Mouse (Mus musculus) kidney, postnatal 36 days (tissue): ENCODE data around the gene Olfr645.

Source experiments
- DNase-seq, 2 experiments: peaks; one replicate each; pipeline ENCODE4 v3.0.0; 2021 to 2022; ENCODE audit warnings: mixed read lengths in 2 of 2

Olfr645 gene

DNA sequence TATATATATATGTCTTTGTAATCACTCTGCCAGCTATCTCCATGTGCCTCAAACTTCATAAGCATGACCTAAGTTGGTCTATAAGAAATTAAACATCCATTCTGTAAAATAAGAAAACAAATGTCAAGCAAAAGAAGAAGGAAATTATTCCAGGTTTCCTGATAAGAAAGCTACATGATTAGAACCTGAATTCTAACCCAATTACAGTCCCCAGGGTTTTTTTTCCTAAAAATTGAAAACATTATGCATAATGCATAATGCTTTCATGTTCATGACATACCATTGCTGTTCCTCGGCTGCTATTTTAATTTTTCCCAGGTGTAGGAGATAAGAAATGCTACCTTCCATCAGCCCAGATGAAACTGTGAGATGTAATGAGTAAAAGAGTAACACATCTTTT, at the start of gene Olfr645:
Gene Olfr645 (minus strand): TSS at position 101 of the 400 bp plus-strand sequence.
- no peak for DNase-seq

DNA sequence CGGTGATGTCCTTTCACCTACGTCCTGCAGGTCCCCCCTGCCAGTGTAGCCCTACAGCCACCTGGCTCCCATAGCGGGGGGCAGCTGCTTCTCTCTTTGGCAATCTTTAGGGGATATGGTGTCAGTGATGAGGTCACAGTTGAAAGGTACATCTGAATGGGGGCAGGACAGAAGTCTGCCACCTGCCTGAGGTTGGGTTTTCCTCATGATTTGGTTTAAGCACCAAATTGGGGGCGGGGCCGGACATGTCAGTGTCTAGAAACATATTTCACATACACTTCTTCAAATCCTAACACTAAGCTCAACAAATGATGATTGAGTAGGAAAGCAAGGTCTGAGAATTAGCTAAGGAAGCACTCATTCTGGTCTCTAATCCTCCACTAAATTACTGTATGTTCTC, 44.5 kb upstream of the Olfr645 start, which contains the start of gene Ubqln5:
Gene Ubqln5 (minus strand): TSS at position 101 of the 400 bp plus-strand sequence.
- no peak for DNase-seq

DNA sequence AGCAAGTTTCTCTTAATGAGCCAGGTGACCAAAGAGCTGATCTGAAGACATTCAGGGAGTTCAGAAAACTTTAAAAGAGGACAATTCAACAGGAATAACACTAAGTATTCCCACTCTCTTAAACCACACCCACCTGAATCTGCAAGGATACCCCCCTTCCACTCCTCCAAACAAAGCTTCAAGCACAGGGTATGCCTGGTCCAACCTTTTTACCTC, 19.4 kb upstream of the Olfr645 start, which contains the start of gene Olfr646:
Gene Olfr646 (plus strand): TSS at position 117 of the 216 bp plus-strand sequence.
- no peak for DNase-seq

DNA sequence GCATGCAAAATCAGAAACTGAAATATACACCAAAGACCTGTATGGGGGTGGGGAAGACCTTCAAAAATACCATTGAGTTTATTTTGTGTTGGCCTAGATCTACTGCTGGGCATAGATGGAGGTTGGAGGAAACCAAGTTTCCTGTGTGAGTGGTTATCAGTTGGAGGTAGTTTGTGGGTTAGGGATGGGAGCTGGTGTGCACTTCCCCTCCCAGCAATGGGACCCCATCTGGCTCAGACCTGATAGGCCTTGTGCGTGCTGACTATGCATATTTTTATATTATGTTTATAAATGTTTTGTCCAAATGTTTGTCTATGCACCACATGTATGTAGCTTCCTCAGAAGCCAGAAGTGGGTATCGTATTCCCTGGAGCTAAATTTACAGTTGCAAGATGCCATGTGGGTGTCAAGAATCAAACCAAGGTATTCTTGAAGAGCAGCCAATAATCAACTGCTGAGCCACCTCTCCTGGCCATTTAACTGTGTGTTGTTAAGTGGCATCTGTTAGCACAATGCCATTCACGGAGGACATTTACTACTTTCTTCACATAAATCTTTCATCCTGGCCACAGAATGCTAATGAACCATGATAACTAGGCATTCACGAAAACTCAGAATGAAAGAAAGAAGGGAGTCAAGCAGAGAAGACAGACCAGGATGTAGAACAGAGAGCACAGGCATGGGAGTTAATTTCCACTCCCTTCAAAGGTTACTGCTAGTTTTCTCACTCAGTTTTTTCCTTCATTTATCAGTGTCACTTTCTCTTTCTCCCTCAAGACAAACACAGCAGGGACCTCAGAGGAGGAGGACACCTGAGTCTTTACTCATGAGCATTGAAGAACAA, 18.9 kb upstream of the Olfr645 start:
- DNase-seq, result no peak

DNA sequence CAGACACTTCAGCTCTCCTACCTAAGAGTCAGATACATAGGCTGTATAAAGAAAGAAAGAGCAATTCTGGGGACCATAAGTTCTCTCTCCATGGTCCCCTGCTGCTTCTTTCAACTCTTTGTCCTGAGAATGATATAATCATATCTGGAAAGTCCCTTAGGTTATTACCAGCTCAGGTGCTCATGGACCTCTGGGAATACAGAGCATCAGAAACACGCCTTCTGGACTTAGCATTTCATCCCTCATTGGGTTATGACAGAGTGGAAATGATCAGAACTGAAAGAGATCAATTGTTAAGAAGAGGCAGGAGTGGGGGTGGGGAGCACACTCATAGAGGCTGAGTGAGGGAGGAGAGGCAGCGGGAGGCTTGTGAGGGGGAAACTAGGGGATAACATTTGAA, 13.5 kb downstream of the Olfr645 start, which contains the start of gene Olfr644:
Gene Olfr644 (minus strand): TSS at position 101 of the 400 bp plus-strand sequence.
- DNase-seq, result no peak

DNA sequence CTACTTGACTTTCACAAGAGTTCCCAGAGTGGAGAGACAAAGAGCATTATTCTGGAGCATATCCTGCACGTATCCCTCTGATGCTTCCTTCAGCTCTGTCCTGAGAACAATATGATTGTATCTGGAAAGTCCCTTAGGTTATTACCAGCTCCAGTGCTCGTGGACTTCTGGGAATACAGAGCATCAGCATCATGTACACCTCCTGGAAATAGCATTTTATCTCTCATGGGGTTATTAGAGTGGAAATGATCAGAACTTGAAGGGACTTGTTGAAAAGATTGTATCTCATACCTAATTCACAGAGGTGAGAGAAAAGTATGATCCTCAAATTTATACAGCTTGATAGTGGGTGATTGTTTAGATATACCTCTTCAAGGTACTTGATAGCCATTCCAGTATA, 23.9 kb downstream of the Olfr645 start, which contains the start of gene 4930516K23Rik:
Gene 4930516K23Rik (minus strand): TSS at position 101 of the 400 bp plus-strand sequence.
- DNase-seq, result no peak

DNA sequence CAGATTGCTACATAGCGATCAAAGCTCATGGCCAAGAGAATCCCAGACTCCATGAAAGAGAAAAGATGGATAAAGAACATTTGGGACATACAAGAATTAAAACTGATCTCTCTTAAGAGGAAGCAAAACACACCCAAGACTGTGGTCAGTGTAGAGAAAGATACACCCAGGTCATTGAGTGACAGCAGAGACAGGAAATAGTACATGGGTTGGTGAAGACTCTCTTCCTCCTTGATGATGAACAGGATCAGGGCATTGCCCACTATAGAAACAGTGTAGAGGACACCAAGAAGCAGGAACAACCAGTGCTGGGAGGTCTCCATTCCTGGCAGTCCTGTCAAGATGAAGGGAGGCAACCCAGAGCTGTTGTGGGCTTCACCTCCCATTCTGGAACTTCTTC, 26.1 kb downstream of the Olfr645 start:
- no peak for DNase-seq

DNA sequence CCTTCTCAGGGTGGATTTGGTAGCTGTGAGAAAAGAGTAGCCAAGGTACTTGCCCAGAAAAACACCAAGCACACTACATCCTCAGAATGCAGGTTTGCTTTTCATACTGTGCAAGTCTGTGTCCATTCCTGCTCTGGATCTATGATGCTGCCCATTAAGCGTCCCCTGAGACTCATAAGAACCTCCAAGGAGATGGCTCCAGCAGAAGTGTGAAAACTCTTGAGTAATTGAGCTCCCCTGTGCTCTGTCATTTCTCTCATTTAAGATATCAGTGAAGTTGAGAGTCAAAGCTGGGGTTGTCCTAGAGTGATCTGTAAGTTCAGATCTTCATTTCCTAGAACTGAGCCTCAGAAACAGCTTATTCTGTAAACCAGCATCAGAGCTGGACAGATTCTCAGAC, 32.7 kb downstream of the Olfr645 start, which contains the start of gene Olfr642:
Gene Olfr642 (minus strand): TSS at position 101 of the 400 bp plus-strand sequence.
- no peak for DNase-seq

DNA sequence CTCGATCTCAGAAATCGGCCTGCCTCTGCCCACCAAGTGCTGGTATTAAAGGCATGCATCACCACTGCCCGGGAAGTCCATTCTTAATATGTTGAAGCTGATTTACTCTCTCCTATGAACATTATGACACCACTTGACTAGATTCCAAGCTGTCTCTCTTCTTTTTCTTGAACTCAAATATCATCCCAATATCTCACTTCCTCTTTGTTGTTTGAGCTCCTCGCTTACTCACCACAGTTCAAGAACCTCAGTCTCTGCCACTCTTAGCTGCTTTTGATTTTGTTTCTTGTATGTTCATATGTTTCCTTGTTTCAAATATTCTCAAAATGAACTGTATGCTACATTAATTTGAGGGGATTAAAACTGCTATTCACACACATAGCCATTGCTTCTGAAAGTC, 34.5 kb downstream of the Olfr645 start:
- no peak for DNase-seq

DNA sequence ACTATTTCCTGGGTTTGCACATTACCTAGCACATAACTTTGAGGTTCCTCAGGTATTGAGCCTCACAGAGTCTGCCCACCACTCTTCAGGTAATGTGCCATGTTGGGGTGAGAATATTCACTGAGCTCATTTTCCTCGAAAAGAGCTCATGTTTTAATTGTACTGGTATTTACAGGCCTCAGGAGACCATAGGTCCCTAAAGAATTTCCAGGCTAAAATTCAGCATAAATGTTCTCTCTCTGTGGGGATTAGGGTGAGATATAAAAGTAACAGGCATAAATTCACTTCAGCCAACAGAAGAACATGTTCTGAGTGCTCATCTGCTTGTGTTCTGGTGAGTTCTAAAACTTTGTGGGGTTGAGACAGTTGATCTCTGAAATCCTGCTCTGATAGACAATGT, 50.1 kb downstream of the Olfr645 start, which contains the start of gene Olfr641:
Gene Olfr641 (plus strand): TSS at position 301 of the 400 bp plus-strand sequence.
- DNase-seq, result no peak
